Mouse (Mus musculus) kidney, adult 8-10 months (tissue): Measurements from ENCODE around the gene Ccdc62.

Source experiments
- DNase-seq, 2 experiments: peaks; one replicate each; pipeline ENCODE4 v3.0.0; 2022

Ccdc62 gene

GRCm38 (mm10) chr5:123930508-123930989, at the start of gene Ccdc62:
Gene Ccdc62, plus strand, starts transcription at chr5:123930679.
- peak; percentile 91 to 92 for DNase-seq

GRCm38 (mm10) chr5:123880778-123881177, 49.7 kb upstream of the Ccdc62 start:
- no peak for DNase-seq

- DNase-seq = no peak
These were observed 46.6 kb upstream of the Ccdc62 start for GRCm38 (mm10) chr5:123883891-123884290.

- no peak for DNase-seq
These were observed 46.1 kb upstream of the Ccdc62 start for GRCm38 (mm10) chr5:123884332-123884731.

- no peak for DNase-seq
These were observed 44.1 kb upstream of the Ccdc62 start for GRCm38 (mm10) chr5:123886365-123886764.

GRCm38 (mm10) chr5:123890312-123890711, 40.2 kb upstream of the Ccdc62 start:
- no peak for DNase-seq

GRCm38 (mm10) chr5:123890987-123891386, 39.5 kb upstream of the Ccdc62 start:
- no peak for DNase-seq

- DNase-seq = no peak
These were observed 38.8 kb upstream of the Ccdc62 start for GRCm38 (mm10) chr5:123891669-123892068.

- no peak for DNase-seq
These were observed 37.0 kb upstream of the Ccdc62 start for GRCm38 (mm10) chr5:123893520-123893919.

- no peak for DNase-seq
These were observed 34.1 kb upstream of the Ccdc62 start for GRCm38 (mm10) chr5:123896395-123896794.

- no peak for DNase-seq
These were observed 33.1 kb upstream of the Ccdc62 start for GRCm38 (mm10) chr5:123897352-123897751.

GRCm38 (mm10) chr5:123904059-123904672, 26.3 kb upstream of the Ccdc62 start:
- DNase-seq = no peak

- no peak for DNase-seq
These were observed 24.1 kb upstream of the Ccdc62 start for GRCm38 (mm10) chr5:123906146-123906975.

- peak; percentile 96 to 99 for DNase-seq
These were observed 23.4 kb upstream of the Ccdc62 start, which contains the start of gene Denr for GRCm38 (mm10) chr5:123906976-123907630. Gene Denr, plus strand, starts transcription at chr5:123907175.

GRCm38 (mm10) chr5:123907631-123907977, 22.9 kb upstream of the Ccdc62 start:
- no peak for DNase-seq

- no peak for DNase-seq
These were observed 15.6 kb upstream of the Ccdc62 start for GRCm38 (mm10) chr5:123914852-123915251.

GRCm38 (mm10) chr5:123922112-123922511, 8.4 kb upstream of the Ccdc62 start:
- no peak for DNase-seq

GRCm38 (mm10) chr5:123927118-123927517, 3.4 kb upstream of the Ccdc62 start, which contains the start of gene Gm43518:
Gene Gm43518, plus strand, starts transcription at chr5:123927418.
- DNase-seq = no peak

- DNase-seq = no peak
These were observed 652 bp downstream of the Ccdc62 start for GRCm38 (mm10) chr5:123931131-123931530.

GRCm38 (mm10) chr5:123932927-123933326, 2.4 kb downstream of the Ccdc62 start:
- no peak for DNase-seq

- DNase-seq = no peak
These were observed 3.1 kb downstream of the Ccdc62 start for GRCm38 (mm10) chr5:123933556-123933955.

- DNase-seq = peak in 1 of 2 experiments; percentile 25
These were observed 3.6 kb downstream of the Ccdc62 start for GRCm38 (mm10) chr5:123933957-123934591.

GRCm38 (mm10) chr5:123935931-123936330, 5.5 kb downstream of the Ccdc62 start:
- no peak for DNase-seq
